Mouse (Mus musculus) ovary, postnatal 14 days (tissue): Measurements from ENCODE around the gene Trp73.

Experiments
- DNase-seq: peaks from one replicate; pipeline ENCODE4 v3.0.0; 2022; ENCODE audit warnings: low spot score

Gene Trp73

DNA sequence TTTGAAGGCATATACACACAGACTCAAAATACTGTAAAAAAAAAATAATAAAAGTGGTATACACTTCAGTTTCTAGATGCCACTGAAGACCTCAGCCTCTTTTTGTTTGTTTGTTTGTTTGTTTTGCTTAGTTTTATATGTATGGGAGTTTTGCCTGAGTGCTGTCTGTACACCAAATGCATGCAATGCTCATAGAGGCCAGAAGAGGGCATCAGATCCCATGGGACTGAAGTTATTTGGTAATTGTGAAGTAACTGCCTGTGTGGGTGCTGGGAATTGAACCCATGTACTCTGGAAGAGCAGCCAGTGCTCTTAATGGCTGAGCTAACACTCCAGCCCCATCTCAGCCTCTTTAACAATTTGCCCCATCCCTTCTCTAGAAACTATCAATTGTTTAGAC lies 111.4 kb downstream of the Trp73 start:
- DNase-seq: no peak

DNA sequence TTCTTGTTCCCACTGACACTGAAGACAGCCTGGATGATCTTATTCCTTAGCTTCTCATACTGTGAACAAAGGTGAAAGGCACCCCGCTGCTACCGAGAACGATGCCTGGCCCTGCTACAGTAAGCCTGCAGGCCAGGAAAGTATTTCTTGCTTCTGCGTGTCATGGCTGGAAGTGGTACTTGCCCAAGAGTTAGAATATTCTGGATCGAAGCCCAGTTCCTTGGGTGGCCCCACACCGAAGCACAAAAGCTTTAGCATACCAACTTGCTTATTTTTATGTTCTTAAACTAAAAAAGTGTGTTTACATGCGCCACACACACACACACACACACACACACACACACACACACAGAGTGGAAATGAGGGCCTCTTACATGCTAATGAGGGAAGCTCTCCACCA lies 111.9 kb downstream of the Trp73 start:
- no peak for DNase-seq

DNA sequence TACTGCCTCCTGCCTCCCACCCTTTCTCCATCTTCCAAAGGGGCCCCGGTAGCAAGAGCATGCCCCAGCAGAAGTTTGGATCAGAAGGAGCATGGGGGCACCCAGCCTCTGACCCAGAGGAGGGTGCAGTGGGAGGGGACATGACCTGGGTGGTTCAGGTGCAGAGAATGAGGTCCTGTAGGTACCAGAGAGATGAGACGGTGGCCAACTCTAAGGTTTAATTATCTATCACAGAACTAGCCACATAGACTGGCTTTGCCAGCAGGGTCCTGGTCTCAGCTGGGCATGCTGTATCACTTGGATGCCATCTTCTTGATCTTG lies 113.6 kb downstream of the Trp73 start:
- no peak for DNase-seq

DNA sequence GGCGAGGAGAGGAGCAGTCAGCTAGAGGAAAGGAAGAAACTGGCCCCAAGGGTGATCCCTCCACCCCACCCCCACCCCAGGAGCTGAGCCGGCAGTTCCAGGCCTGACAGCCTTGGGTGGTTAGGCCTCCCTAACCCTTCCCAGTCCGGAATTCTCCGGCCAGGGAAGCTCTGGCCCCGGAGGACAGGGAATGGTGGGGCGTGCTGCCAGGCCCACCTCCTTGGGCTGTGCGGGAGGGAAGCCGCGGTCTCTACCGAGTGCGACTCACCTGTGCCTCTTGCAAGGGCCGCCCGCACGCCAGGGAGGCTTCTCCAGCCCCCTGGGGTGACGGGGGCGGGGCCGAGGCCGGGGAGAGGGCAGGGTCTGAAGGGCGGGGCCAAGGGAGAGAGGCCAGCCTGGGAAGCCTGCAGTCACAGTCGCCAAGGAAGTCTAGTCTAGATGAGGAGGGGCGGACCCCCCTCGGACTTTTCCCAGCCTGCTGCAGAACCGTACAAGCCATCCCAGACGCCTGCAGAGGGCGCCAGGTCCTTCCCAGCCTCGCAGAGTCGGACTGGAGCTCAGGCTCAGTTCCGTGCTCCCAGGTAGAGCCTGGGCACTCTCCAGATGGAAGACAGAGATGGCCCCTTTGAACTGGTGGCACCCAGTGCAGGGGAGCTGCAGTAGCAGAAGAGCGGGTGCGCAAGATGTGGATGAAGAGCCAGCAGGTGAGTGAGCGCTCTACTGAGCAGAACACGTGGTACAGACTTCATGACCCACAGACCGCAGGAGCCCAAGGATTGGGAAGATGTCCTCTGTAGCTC lies 114.2 kb downstream of the Trp73 start, which contains the start of gene Smim1:
Gene Smim1, minus strand, starts transcription at position 590 of the 800 bp plus-strand sequence.
- peak; percentile 71 for DNase-seq

DNA sequence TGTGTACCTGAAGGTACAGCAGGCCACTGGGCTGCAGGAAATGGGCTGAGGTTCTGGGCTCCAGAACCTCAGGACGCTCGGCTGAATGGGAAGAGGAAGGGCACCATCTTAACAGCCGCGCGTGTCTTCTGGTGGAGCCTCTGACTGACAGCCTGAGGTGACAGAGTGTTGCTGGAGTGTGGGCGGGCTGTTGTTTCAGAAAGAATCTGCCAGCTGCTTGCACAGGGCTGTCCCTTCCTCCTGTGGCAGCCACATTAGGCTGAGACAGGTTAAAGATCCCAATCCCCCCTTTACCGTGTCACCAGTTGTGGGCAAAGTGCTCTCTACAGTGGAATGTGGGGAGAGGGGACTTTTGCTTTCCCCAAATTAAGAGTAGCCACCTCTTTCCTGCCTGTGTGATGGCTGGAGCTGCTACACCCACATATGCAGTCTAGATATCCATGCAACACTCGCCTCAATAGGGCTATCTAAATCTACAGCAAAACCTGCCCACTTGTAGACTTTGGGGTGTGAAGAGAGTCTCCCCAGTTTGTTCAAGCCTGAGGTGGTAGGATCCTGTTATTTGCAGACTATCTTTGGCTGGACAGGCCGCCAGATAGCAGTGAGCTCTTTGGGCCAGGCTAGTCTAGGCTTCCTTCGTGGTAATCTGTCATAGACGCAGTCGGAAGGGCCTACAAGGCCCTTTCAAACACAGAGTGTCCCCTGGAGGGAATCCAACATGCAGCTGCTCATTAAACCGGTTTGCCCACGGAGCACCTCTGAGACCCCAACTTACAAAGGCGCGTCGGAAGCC lies 115.1 kb downstream of the Trp73 start:
- DNase-seq: no peak

DNA sequence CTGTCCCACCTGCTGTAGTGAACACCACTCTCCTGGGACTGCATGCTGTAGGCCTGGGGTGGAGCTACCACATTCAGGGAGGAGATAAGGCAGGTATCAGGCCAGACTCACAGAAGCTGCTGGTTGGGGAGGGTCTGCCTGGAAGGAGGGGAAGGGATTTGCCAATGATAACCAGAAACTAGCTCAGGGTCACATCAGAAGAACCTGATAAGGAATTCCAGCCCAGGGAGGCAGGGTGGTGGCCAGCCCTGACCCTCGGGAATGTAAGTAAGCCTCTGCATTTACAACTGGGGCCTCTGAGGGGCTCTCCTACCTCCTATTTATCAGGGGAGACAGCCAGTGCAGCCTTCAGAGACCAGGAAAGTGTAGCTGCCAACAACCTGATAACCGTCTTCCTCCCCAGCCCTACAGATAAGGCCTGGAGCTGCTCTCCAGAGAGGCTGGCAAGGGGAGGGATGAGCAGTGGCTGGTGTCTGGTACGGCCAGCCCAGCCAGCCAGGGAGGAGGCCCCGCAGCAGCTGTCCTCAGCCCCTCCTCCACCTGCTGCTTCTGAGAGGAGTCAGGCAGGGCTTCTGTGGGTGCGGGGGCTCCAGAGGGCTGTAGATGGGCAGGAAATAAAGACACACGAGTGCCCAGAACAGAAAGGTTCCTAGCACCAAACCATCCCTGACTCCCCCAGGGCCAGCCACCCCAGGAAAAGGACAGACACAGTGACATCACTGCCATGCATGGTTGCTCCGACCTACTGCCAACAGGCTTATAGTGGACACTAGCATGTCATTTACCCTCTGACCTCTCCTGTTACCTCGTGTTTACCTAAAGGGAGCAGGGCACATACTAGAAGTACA lies 116.0 kb downstream of the Trp73 start:
- no peak for DNase-seq

DNA sequence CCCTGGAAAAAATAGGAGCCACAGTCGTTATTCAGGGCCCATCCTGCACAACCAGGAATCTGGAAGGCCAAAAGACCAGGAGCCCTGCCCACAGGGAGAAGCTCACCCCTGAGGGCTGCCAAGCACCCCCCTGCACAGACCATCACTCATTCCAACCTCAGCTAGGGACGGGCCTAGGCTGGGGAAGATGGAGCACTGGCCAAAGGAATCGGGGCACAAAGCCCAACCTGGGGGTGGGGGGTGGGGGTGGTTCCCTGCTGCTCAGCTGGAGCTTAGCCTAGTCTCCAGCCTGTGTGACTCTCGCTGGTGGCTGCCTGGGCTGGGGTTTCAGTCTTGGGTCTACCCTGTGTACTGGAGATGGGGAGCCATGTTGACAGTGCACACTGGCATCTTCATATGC lies 117.2 kb downstream of the Trp73 start:
- no peak for DNase-seq

DNA sequence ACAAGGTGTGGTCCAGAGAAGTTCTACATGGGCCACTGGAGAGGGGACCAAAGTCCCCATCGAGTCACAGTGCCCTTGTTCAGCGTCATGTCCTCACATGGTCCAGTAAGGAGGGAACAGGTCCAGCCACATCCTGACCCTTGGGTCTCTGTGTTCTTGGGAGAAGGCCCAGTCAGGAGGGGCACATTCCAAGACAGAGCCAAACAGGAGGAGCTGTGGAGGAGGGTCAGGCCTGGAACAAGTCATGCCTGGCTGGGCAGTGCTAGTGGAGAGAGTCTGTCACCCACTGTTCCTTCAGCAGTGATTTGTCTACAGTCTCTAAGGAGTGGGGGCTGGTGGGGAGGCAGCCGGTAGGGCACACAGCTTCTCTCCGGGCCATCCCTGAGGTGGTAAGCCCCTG lies 117.6 kb downstream of the Trp73 start:
- peak; percentile 54 for DNase-seq

DNA sequence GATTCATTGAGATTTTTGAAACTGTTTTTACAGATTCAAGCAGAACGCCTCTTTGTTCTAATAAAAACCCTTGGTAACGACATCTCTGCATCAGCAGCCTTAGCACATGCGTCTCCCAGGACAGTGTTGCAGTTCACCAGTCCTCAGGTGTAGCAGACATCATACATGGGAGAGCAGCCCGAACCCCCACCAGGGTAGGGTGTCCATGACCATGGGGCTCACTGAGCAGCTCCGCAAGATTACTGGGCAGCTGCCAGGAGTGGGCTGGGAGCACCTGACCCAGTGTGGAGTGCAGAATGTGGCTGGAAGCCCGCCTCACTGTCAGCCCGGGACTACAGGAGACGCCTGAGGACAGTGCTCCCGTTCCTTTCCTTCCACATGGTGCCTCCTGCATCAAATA lies 118.6 kb downstream of the Trp73 start:
- DNase-seq: no peak

DNA sequence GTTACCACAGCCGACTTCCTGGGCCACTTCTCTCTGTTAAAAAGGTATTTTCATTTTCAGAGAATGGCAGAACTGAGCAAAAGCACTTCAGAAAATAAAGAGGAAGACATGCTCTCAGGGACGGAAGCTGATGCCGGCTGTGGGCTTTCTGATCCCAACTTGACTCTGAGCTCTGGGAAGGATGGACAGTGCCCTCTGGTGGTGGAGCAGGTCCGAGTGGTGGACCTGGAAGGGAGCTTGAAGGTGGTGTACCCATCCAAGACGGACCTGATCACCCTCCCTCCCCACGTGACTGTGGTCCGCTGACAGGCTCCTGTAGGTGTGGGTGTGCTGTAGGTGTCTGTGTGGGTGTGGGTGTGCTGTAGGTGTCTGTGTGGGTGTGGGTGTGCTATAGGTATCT lies 120.4 kb downstream of the Trp73 start:
- no peak for DNase-seq

DNA sequence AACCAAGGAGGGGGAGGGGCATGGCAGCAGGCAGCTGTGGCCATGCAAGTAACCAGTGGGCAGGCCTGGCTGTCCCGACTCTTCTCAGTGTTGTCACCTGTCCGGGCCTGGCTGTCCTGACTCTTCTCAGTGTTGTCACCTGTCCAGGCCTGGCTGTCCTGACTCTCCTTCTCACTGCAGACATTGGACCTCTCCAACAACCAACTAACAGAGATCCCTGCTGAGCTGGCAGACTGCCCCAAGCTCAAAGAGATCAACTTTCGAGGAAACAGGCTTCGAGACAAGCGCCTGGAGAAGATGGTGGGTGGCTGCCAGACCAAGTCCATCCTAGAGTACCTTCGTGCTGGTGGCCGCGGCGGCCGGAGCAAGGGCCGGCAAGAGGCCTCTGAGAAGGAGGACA lies 124.5 kb downstream of the Trp73 start:
- DNase-seq: no peak

DNA sequence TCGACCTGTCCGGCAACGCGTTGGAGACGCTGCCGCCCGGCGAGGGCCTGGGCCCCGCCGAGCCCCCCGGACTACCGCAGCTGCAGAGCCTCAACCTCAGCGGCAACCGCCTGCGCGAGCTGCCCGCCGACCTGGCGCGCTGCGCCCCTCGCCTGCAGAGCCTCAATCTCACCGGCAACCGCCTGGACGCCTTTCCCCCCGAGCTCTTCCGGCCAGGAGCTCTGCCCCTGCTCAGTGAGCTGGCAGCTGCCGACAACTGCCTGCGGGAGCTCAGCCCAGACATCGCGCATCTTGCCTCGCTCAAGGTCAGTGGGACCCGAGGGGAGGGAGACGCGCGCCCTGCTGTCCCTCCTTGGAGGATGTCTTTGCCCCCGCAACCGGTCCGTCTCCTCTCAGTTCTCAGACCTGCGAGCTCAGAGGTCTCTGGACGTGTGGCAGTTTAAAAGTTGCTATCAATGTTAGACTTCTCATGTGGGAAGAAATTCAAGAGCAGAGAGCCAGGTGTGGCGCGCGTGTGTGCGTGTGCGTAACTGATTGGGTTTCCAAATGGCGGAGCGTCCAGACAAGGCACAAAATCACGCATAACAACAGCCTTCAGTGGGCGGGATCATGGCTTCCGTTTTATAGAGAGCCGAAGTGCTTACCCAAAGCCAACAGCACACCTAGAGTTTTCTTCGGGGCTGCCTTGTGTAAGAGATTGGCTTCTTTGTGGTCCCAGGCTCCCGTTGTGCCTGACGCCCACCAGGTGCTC lies 127.7 kb downstream of the Trp73 start:
- DNase-seq: no peak

DNA sequence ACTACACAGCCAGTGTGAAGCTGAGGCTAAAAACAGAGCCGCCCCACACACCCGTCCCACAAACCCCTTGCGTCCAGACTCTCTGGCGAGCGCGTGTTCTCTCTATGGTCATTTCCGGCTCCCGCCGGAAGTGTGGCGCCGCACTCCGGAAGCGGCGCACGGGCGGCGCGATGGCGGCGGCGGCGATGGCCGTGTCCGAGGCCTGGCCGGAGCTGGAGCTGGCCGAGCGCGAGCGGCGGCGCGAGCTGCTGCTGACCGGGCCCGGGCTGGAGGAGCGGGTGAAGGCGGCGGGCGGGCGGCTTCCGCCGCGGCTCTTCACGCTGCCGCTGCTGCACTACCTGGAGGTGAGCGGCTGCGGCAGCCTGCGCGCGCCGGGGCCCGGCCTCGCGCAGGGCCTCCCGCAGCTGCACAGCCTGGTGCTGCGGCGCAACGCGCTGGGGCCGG lies 128.3 kb downstream of the Trp73 start, which contains the start of gene Lrrc47:
Gene Lrrc47, plus strand, starts transcription at position 86 of the 444 bp plus-strand sequence.
- peak; percentile 66 for DNase-seq

DNA sequence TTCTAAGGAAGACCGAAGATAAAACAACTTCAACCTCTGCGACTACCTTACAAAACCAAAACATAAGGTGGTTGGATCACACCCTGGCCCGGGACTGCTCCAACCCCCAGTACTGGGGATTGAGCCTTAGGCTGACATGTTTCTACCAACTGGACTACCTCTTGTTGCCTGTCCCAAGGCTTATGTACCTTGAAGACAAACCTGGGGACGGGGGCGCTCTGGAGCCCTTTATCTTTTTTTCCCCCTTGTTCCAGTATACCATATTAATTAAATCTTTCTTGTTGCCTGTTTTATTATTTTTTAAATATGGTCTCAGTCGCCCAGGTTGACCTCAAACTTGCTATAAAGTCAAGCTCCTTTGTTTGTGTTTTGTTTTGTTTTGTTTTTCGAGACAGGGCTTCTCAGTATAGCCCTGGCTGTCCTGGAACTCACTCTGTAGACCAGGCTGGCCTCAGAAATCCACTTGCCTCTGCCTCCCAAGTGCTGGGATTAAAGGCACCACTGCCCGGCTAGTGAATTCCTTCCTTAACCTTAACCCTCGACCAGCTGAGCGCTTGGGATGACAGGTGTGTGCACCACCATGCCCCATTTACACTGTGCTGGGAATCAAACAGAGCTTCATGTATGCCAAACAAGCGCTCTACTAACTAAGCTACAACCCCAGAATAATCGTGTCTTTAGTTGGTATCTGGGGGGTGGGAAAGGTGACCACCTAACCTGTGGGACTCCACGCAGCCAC lies 128.9 kb downstream of the Trp73 start:
- DNase-seq: no peak

DNA sequence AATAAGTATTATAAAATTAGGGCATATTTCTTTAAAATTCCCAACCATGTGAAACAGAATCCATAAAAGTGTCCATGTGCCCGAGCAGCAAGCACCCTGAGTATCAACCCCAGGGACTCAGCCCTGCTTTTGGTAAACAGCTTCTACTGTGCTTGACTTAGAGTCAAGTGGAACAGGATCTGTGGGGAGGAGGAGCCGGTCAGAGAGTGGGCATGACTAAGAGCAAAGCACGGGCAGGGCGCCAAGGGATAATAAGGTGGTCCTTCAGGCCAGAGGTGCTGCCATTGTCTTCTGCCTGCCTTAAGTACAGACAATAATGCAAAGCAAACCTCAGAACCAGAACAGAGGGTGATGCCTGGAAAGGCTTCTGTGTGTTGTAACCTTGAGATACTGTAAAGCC lies 132.2 kb downstream of the Trp73 start:
- DNase-seq: no peak

DNA sequence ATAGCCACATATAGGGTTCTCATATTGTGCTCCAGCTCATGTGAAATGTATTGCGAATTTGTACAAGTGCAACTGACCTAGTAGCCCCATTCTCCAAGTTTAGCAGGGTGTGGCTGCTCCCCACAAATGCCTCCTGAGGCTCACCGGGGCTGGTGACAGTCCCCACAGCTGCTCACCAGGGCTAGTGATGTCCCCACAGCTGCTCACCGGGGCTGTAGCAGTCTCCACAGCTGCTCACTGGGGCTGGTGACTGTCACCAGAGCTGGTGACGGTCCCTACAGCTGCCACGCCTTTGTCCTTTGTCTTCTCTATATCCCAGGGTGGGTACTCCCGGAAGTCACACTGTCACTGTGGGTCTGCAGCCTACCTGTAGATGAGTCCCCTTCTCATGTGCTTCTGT lies 133.7 kb downstream of the Trp73 start:
- no peak for DNase-seq
